Mouse (Mus musculus): ENCODE measurements at regions not wholly inside any gene's neighbourhood (a gene's known extent, or its start where the extent isn't known, plus 50 kb on each side); places are given as distances from the start of the nearest gene placed in this dataset.
"Not testable (repeated sequence)": the region's sequence is repeated elsewhere in the genome, so short reads cannot be mapped to it uniquely, and the experiment has no call there.

- DNase-seq, result no peak
Measured at GRCm38 (mm10) chr5:148820476-148820875, 108.6 kb downstream of the Katnal1 start.

GRCm38 (mm10) chr5:148819423-148819822 lies 109.7 kb downstream of the Katnal1 start:
- no peak for DNase-seq

- no peak for DNase-seq
Measured at GRCm38 (mm10) chr5:148818746-148819145, 110.4 kb downstream of the Katnal1 start.

- no peak for DNase-seq
Measured at GRCm38 (mm10) chr5:148812840-148813239, 116.3 kb downstream of the Katnal1 start.

- DNase-seq, result peak; percentile 76
Measured at GRCm38 (mm10) chr5:148812016-148812415, 117.1 kb downstream of the Katnal1 start.

- DNase-seq, result no peak
Measured at GRCm38 (mm10) chr5:148809485-148809884, 119.6 kb downstream of the Katnal1 start.

GRCm38 (mm10) chr5:148809055-148809454 lies 120.1 kb downstream of the Katnal1 start:
- no peak for DNase-seq

GRCm38 (mm10) chr5:148808426-148808825 lies 120.7 kb downstream of the Katnal1 start:
- peak; percentile 65 for DNase-seq

GRCm38 (mm10) chr5:148807612-148808011 lies 121.5 kb downstream of the Katnal1 start:
- no peak for DNase-seq

- DNase-seq, result no peak
Measured at GRCm38 (mm10) chr5:148805030-148805429, 124.1 kb downstream of the Katnal1 start.

GRCm38 (mm10) chr5:148803772-148804171 lies 125.3 kb downstream of the Katnal1 start:
- DNase-seq, result no peak

- no peak for DNase-seq
Measured at GRCm38 (mm10) chr5:148802720-148803119, 126.4 kb downstream of the Katnal1 start.

- DNase-seq, result no peak
Measured at GRCm38 (mm10) chr5:148798541-148798940, 130.6 kb downstream of the Katnal1 start.

GRCm38 (mm10) chr5:148796072-148796471 lies 133.0 kb downstream of the Katnal1 start:
- DNase-seq, result no peak

- DNase-seq, result peak; percentile 77
Measured at GRCm38 (mm10) chr5:148794465-148794864, 134.7 kb downstream of the Katnal1 start.

GRCm38 (mm10) chr5:148792736-148793440 lies 136.2 kb downstream of the Katnal1 start:
- DNase-seq, result peak; percentile 91

GRCm38 (mm10) chr5:148791651-148792050 lies 137.5 kb downstream of the Katnal1 start:
- no peak for DNase-seq

- DNase-seq, result not testable (repeated sequence)
Measured at GRCm38 (mm10) chr5:148790343-148790742, 138.8 kb downstream of the Katnal1 start.

GRCm38 (mm10) chr5:148789823-148790222 lies 139.3 kb downstream of the Katnal1 start:
- no peak for DNase-seq

- DNase-seq, result no peak
Measured at GRCm38 (mm10) chr5:148789147-148789566, 140.0 kb downstream of the Katnal1 start.

- no peak for DNase-seq
Measured at GRCm38 (mm10) chr5:148788690-148789089, 140.4 kb downstream of the Katnal1 start.

- no peak for DNase-seq
Measured at GRCm38 (mm10) chr5:148787270-148787669, 141.8 kb downstream of the Katnal1 start.

GRCm38 (mm10) chr5:148781076-148781475 lies 148.0 kb downstream of the Katnal1 start:
- DNase-seq, result not testable (repeated sequence)

Data from gastrocnemius, postnatal 10 days (tissue).